Mouse (Mus musculus) left cerebral cortex, adult 8-10 months (tissue): ENCODE results near the gene Pdlim4. TPM values are rescaled to one million over a fixed set of nuclear protein-coding genes. Genes with fewer than 3 reads are reported as not detected.

Experiments used
- DNase-seq, 2 experiments: peaks; one replicate each; pipeline ENCODE4 v3.0.0; 2022; ENCODE audit warnings: low spot score in 2 of 2
- total RNA-seq, 4 experiments: library from RNA; stranded (reverse); gene quantifications; 2 replicates each; pipeline ENCODE4 v1.2.4; 2022

The Pdlim4 gene
- 10 to 100 TPM; 13.9 to 20.5 (median 15.7) TPM for total RNA-seq

- DNase-seq, result no peak
These were observed at the start of gene Pdlim4 for GRCm38 (mm10) chr11:54068520-54069371. Gene Pdlim4, minus strand, starts transcription at chr11:54069014.

- DNase-seq, result no peak
These were observed 48.3 kb upstream of the Pdlim4 start for GRCm38 (mm10) chr11:54117096-54117495.

DNA sequence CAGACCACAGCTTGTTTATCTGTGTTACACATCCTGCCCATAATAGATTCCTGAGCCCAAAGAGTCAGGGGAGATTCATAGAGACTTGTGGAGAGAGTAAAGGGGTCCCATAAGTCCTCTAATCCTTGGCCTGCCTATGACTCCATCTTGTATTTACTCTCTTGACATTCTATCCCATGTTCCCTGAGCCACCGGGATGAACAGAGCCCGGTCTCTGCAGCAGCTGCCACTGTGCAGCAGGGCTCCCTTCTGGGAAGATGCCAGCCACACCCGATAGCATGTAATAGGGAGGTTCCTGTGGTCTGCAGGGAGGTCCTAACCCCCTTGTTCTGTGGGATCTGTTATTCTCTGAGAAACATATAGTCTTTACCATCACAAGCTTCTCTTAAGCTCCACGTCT lies 47.6 kb upstream of the Pdlim4 start:
- no peak for DNase-seq

DNA sequence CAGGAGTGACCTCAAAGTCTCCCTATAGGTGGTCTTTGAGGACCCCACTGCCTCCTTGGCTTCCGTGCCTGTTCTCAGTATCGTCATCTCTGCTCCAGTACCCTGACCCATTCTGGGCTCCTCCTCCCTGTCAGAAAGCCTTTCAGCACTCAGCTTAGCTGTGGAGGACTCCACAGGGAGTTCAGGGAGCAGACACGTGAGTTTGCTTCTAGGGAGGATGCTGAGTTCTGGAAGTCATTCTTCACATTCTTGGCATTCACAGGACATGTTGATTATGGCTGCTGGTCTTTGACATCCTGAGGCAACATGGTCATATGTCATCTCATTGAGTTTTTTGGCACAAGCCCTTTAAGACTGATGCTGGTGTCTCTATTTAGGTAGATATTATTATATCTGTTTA lies 47.1 kb upstream of the Pdlim4 start:
- no peak for DNase-seq

DNA sequence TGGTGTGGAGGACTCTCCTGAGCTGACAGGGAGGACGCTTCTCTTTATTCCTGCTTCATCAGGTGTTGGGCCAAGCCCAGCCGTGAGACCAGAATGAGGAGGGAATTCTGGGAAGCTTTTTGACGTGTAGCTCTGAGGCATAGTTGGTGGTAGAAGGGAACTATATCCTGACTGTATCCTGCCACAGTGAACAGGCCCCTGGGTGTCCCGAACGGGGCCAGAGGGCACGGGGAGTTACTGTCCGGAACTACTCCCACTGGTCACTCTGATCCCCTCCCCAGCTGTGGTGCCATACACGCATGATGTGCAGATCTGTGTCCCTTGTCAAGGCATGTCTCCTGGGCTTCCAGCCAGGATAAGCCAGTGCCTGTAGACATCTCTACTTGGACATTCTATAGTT lies 46.5 kb upstream of the Pdlim4 start:
- DNase-seq, result no peak

GRCm38 (mm10) chr11:54114746-54115145 lies 45.9 kb upstream of the Pdlim4 start:
- no peak for DNase-seq

DNA sequence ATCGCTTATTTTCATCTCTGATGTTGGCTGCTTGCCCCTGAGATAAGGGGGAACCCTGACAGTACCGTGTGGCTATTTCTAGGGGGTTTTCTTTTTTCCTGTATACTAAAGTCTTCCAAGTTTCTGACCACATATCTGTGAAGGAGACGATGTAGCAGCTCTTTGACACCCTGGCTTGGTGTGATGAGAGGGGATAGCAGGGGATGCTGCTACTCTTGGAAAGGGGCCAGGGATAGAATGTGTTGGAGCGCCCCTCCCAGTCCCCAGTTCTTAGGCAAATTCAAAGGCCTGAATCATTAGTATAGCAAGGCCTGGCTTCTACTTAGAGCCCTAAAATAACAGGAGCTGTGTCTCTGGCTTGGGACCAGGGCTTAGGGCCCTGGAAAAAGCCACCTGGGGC lies 44.5 kb upstream of the Pdlim4 start:
- DNase-seq, result no peak

GRCm38 (mm10) chr11:54112920-54113319 lies 44.1 kb upstream of the Pdlim4 start:
- DNase-seq, result peak; percentile 73 to 95

GRCm38 (mm10) chr11:54111976-54112741 lies 43.3 kb upstream of the Pdlim4 start:
- no peak for DNase-seq

DNA sequence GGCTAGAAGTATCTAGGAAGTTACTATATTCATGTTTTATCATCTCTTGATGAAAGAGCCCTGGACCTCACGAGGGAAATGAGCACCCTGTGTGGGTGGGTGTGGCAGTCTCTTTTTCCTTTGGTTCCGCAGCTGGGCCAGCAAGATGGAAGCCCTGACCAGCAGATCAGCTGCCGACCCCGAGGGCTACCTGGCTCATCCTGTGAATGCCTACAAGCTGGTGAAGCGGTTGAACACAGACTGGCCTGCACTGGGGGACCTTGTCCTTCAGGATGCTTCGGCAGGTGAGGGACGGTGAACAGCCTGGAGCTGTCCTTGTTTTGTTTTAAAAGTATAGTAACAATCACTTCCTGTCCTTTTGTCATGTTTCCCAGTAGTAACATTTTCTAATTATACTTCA lies 42.5 kb upstream of the Pdlim4 start:
- DNase-seq, result no peak

DNA sequence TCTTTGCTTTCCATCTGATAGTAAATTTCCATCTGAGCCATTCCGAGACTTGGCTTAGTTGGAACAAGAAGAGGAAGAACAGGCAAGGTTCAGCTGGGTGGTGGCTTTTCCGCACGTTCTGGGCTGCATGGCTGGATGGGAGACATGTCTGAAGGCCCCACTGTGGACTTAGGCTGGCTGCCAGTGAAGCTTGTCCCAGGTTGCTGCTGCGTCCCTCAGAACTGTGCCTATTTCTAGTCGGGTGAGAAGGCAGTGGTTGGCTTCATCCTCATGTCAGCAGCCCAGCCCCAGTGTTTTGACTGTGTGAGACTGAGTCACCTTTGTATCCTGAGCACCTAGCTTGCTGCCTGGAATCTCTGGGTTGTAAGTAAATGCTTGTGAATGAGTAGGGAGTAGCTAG lies 40.1 kb upstream of the Pdlim4 start:
- no peak for DNase-seq

DNA sequence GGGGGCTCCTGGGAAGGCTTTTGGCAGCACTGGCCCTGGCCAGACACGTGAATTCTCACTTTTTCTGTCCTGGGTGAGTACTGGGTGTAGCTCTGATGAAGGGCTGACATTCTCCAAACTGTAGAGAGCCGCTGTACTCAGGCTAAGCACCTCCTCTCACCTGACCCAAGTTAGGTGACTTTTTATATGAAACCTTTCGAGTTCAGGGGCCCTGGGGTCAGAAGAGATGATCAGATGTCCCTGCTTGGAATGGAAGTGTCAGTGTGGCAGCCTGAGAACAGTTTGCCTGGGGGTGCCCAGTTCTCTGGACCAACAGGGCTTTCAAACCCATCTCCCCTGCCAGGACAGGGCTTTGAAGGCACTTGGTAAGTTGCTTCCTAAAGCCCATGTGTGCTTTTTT lies 39.3 kb upstream of the Pdlim4 start:
- DNase-seq, result no peak

GRCm38 (mm10) chr11:54107239-54107638 lies 38.4 kb upstream of the Pdlim4 start:
- no peak for DNase-seq

- no peak for DNase-seq
These were observed 37.9 kb upstream of the Pdlim4 start for GRCm38 (mm10) chr11:54106676-54107075.

- DNase-seq, result no peak
These were observed 36.2 kb upstream of the Pdlim4 start for GRCm38 (mm10) chr11:54105011-54105410.

GRCm38 (mm10) chr11:54102706-54103449 lies 34.1 kb upstream of the Pdlim4 start:
- DNase-seq, result no peak

GRCm38 (mm10) chr11:54101701-54102100 lies 32.9 kb upstream of the Pdlim4 start:
- DNase-seq, result no peak

DNA sequence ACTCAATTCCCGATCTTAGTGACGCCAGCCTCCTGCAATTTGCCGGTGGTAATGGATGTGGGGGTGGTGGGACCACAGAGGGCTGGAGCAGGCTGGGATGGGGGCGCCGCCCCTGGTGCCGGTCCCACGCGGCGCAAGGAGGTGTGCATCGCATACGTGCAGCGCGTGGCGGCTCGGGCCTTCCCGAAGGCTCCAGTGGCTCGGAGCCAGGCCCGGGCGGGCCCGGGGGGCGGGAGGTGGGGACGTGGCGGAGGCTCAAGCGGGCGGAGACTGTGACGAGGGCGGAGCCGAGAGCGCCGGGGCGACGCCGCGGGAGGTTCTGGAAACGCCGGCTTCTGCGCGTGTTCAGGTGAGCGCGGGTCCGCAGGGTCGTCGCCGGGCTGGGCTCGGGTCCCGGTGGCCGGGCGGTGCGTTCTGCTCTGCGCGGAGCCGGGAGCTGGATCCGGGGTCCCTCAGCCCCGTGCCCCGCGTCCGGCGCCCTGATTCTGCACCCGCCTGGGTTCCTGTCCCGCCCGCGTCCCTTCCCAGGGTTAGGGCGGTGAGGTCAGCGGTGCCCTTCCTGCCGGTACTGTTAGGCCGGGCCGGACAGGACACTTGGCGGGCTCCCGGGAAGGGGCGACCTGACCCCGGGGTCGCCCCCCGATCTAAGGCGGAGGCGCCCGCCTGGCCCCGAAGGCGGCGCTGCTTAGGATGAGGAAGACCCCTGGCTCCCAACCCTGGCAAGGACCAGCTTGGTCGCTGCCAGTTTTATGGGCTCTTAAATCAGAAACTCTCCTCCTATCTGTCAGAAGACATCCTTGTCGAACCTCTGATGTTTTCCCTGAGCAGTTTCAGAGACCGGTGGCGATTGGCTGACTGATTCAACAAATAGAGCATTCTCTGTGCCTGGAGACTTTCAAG lies 32.1 kb upstream of the Pdlim4 start:
- DNase-seq, result peak in 1 of 2 experiments; percentile 48

DNA sequence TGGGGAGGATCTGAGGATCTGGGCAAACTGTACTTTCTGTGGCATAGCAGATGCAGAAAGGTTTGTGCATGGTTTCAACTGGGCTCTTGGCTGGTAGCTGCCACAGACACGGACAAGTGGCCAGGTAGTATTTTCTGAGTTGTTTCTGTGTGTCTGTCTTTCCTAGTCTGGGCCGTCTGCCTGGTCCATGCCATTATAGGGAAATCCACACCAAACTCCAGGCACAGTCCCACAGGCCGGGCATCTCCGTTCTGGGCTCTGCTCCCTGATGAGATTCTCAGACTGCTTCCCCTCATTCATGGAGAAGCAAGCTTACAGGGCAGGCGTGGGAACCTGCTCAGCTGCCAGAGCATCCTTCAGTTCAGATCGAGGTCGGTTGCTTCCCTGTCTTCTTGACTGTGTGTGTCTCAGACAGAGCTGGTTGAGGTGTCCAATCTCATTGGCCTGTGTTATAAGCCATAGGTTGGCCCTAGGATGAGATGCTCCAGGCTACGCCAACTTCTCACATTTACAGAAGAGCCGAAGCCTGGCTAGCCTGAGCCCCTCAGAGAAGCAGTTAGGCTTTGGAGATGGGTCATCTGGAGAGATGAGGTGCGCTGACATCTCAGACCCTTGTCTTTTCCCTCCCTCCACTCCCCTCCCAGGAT lies 31.4 kb upstream of the Pdlim4 start, which contains the start of gene P4ha2:
P4ha2 (plus strand) TSS at position 51 of the 647 bp plus-strand sequence.
- no peak for DNase-seq

DNA sequence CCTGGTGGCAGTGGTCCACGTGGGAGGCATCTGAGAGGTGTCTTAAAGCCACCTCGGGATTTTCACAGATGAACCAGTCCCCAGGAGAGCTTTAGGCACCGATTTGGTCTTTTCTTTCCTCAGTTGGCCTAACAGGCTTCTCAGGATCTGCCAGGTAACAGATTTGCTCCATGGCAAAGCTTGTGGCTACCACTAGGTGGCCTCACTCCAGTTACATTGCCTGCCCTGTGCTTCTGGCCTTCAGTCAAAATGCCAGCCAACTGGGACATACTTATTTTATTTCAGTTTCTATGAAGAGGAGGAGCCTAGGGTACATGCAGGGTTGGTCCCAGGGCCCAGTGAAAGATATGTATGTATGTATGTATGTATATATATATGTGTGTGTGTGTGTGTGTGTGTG lies 24.2 kb upstream of the Pdlim4 start:
- DNase-seq, result no peak
